Mouse (Mus musculus) hindbrain, embryonic 11.5 days (tissue): ENCODE data around the gene Irgm2. TPM values are rescaled to one million over a fixed set of nuclear protein-coding genes. Genes with fewer than 3 reads are reported as not detected.
"Not testable (repeated sequence)": the region's sequence is repeated elsewhere in the genome, so short reads cannot be mapped to it uniquely, and the experiment has no call there.

Experiments
- ATAC-seq: fragments of 200-750 bp; cut with Nextera tagmentation; 2 replicates; pipeline ENCODE4 v1.8.0; 2017; ENCODE audit warnings: mild to moderate bottlenecking, moderate TSS enrichment, moderate library complexity; ENCODE audit not compliant: low FRiP score
- DNase-seq: peaks from one replicate; pipeline ENCODE4 v3.0.0-alpha.2; 2015; ENCODE audit warnings: low spot score
- H3K27ac ChIP-seq: fragments of 300-500 bp; sonication (generic); 2 replicates; pipeline ENCODE4 v1.5.1; 2014; ENCODE audit warnings: mild to moderate bottlenecking, low read depth, low read length
- H3K27me3 ChIP-seq: fragments of 300-500 bp; sonication (generic); 2 replicates; pipeline ENCODE4 v1.6.1; 2014; ENCODE audit warnings: mild to moderate bottlenecking, low read length, moderate library complexity, mixed read lengths; ENCODE audit not compliant: control insufficient read depth, insufficient read depth
- H3K36me3 ChIP-seq: fragments of 300-500 bp; sonication (generic); 2 replicates; pipeline ENCODE4 v1.6.1; 2014; ENCODE audit warnings: mild to moderate bottlenecking, low read length, moderate library complexity, mixed read lengths; ENCODE audit not compliant: control insufficient read depth, insufficient read depth
- H3K4me1 ChIP-seq: fragments of 300-500 bp; sonication (generic); replicated peaks from 2 replicates; pipeline ENCODE4 v1.6.1; 2014; ENCODE audit warnings: low read length, mixed read lengths; ENCODE audit not compliant: control insufficient read depth, insufficient read depth
- H3K4me2 ChIP-seq: fragments of 300-500 bp; sonication (generic); replicated peaks from 2 replicates; pipeline ENCODE4 v1.6.1; 2014; ENCODE audit warnings: mild to moderate bottlenecking, low read depth, low read length
- H3K4me3 ChIP-seq: fragments of 300-500 bp; sonication (generic); 2 replicates; pipeline ENCODE4 v1.5.1; 2014; ENCODE audit warnings: low read depth, low read length
- H3K9ac ChIP-seq: fragments of 300-500 bp; sonication (generic); 2 replicates; pipeline ENCODE4 v1.6.1; 2014; ENCODE audit warnings: low read depth, low read length
- H3K9me3 ChIP-seq: fragments of 300-500 bp; sonication (generic); 2 replicates; pipeline ENCODE4 v1.6.1; 2016; ENCODE audit warnings: low read length; ENCODE audit not compliant: control insufficient read depth
- WGBS: fragments of 180-500 bp; shearing (Covaris S2); extraction: QIAGEN DNeasy Blood & Tissue Kit; methylation state at CpG from one replicate; pipeline ENCODE4 v1.1.7; 2014; 5-methylcytosine and 5-hydroxymethylcytosine counted together
- polyA plus RNA-seq: library from polyadenylated mRNA; unstranded; fragments of >200 nt; fragmentation: Nextera tagmentation; extraction: Ambion mirVana; gene quantifications from 2 replicates; pipeline ENCODE4 v1.2.1, GENCODE M21; 2014

The Irgm2 gene
- polyA plus RNA-seq, 1 experiment from 2014 or later = 1.3 TPM

GRCm38 (mm10) chr11:58179563-58179962, 19.9 kb upstream of the Irgm2 start:
- WGBS = 34% methylated on average over 3 of the region's 3 CpGs
- H3K4me3 ChIP-seq = no peak overlapping the region
- peaks cover 5% of the 10 kb centered on the region for H3K36me3 ChIP-seq
- H3K4me1 ChIP-seq = no peaks in the 10 kb centered on the region
- ATAC-seq = no peak
- no peak overlapping the region for H3K27ac ChIP-seq
- H3K9ac ChIP-seq = no peak overlapping the region
- H3K27me3 ChIP-seq = no peaks in the 10 kb centered on the region
- no peak overlapping the region for H3K4me2 ChIP-seq
- no peaks in the 10 kb centered on the region for H3K9me3 ChIP-seq
- peak; percentile 87 for DNase-seq

GRCm38 (mm10) chr11:58179986-58180385, 19.4 kb upstream of the Irgm2 start:
- H3K9me3 ChIP-seq, H3K27ac ChIP-seq, DNase-seq, H3K27me3 ChIP-seq, H3K36me3 ChIP-seq, H3K4me1 ChIP-seq, H3K4me2 ChIP-seq, ATAC-seq, H3K4me3 ChIP-seq, H3K9ac ChIP-seq: not testable (repeated sequence)
- 90% methylated on average over 6 of the region's 6 CpGs for WGBS

GRCm38 (mm10) chr11:58180756-58181155, 18.7 kb upstream of the Irgm2 start:
- Histone ChIP-seq H3K9ac (no peak overlapping the region), H3K36me3 (no peaks in the 10 kb centered on the region; the same call in 1 of the 2 replicates), H3K4me1 (no peaks in the 10 kb centered on the region), H3K27ac (no peak overlapping the region), H3K4me3 (no peak overlapping the region), H3K4me2 (no peak overlapping the region), H3K27me3 (no peaks in the 10 kb centered on the region), H3K9me3 (no peaks in the 10 kb centered on the region)
- DNase-seq (no peak), ATAC-seq (no peak)
- WGBS = 93% methylated on average over 7 of the region's 7 CpGs

GRCm38 (mm10) chr11:58183579-58183978, 15.8 kb upstream of the Irgm2 start:
- ATAC-seq = no peak
- H3K4me2 ChIP-seq = no peak overlapping the region

GRCm38 (mm10) chr11:58189675-58190074, 9.7 kb upstream of the Irgm2 start:
- Histone ChIP-seq H3K27ac (no peak overlapping the region), H3K4me1 (no peaks in the 10 kb centered on the region), H3K4me2 (no peak overlapping the region), H3K9ac (no peak overlapping the region), H3K4me3 (no peak overlapping the region), H3K9me3 (no peaks in the 10 kb centered on the region), H3K27me3 (no peaks in the 10 kb centered on the region), H3K36me3 (no peaks in the 10 kb centered on the region)
- ATAC-seq (no peak), DNase-seq (no peak)
- 92% methylated on average over 6 of the region's 6 CpGs for WGBS

More at GRCm38 (mm10) chr11:58183579-58183978, 15.8 kb upstream of the Irgm2 start:
- Histone ChIP-seq H3K4me1 (no peaks in the 10 kb centered on the region), H3K9me3 (no peaks in the 10 kb centered on the region), H3K36me3 (no peaks in the 10 kb centered on the region), H3K27me3 (no peaks in the 10 kb centered on the region), H3K27ac (no peak overlapping the region), H3K4me3 (no peak overlapping the region), H3K9ac (no peak overlapping the region)
- 85% methylated on average over 3 of the region's 3 CpGs for WGBS
- no peak for DNase-seq

- no peaks in the 10 kb centered on the region for H3K4me1 ChIP-seq
- no peak for ATAC-seq
- no peaks in the 10 kb centered on the region for H3K27me3 ChIP-seq
- H3K36me3 ChIP-seq = no peaks in the 10 kb centered on the region
- 87% methylated on average over 3 of the region's 3 CpGs for WGBS
- H3K27ac ChIP-seq = no peak overlapping the region
- no peaks in the 10 kb centered on the region for H3K9me3 ChIP-seq
- H3K9ac ChIP-seq = no peak overlapping the region
- no peak overlapping the region for H3K4me2 ChIP-seq
- H3K4me3 ChIP-seq = no peak overlapping the region
- DNase-seq = no peak
Observed at GRCm38 (mm10) chr11:58193326-58193725, 6.1 kb upstream of the Irgm2 start.

- Histone ChIP-seq H3K4me1 (no peaks in the 10 kb centered on the region), H3K27ac (no peak overlapping the region), H3K4me2 (no peak overlapping the region), H3K9ac (no peak overlapping the region), H3K27me3 (no peaks in the 10 kb centered on the region), H3K4me3 (no peak overlapping the region), H3K36me3 (no peaks in the 10 kb centered on the region), H3K9me3 (no peaks in the 10 kb centered on the region)
- no peak for DNase-seq
- WGBS = 48% methylated on average over 4 of the region's 4 CpGs
- ATAC-seq = no peak
Observed at GRCm38 (mm10) chr11:58193860-58194520, 5.4 kb upstream of the Irgm2 start.

- DNase-seq (no peak), ATAC-seq (no peak)
- Histone ChIP-seq H3K4me3 (peak overlapping the region; percentile 31; the same call in 1 of the 2 replicates), H3K36me3 (no peaks in the 10 kb centered on the region), H3K4me1 (no peaks in the 10 kb centered on the region), H3K27ac (no peak overlapping the region), H3K9ac (no peak overlapping the region), H3K4me2 (peak overlapping the region; percentile 51; the same call in 1 of the 2 replicates), H3K9me3 (no peaks in the 10 kb centered on the region), H3K27me3 (no peaks in the 10 kb centered on the region)
- 87% methylated on average over 4 of the region's 4 CpGs for WGBS
Observed at GRCm38 (mm10) chr11:58198663-58199062, 755 bp upstream of the Irgm2 start.

GRCm38 (mm10) chr11:58200226-58200625, 808 bp downstream of the Irgm2 start:
- Histone ChIP-seq H3K9ac (no peak overlapping the region), H3K4me3 (no peak overlapping the region), H3K27me3 (no peaks in the 10 kb centered on the region), H3K9me3 (no peaks in the 10 kb centered on the region), H3K4me2 (no peak overlapping the region), H3K27ac (no peak overlapping the region), H3K4me1 (no peaks in the 10 kb centered on the region), H3K36me3 (no peaks in the 10 kb centered on the region)
- no peak for ATAC-seq
- 89% methylated on average over 4 of the region's 4 CpGs for WGBS
- DNase-seq = no peak
